Mouse (Mus musculus) macrophage (primary cell): ENCODE measurements around the gene Arpc1a. TPM values are rescaled to one million over a fixed set of nuclear protein-coding genes. Genes with fewer than 3 reads are reported as not detected.
"Not testable (repeated sequence)": the region's sequence is repeated elsewhere in the genome, so short reads cannot be mapped to it uniquely, and the experiment has no call there.

ENCODE experiments used
- H3K27ac ChIP-seq: fragments of 350-480 bp; formaldehyde crosslinking; 2 replicates; pipeline ENCODE4 v1.9.0; 2021
- H3K36me3 ChIP-seq: fragments of 350-480 bp; formaldehyde crosslinking; 2 replicates; pipeline ENCODE4 v1.9.0; 2021; ENCODE audit errors: inconsistent target
- H3K4me3 ChIP-seq: fragments of 350-480 bp; formaldehyde crosslinking; 2 replicates; pipeline ENCODE4 v1.9.0; 2021; ENCODE audit errors: inconsistent target
- H3K79me2 ChIP-seq: fragments of 350-480 bp; formaldehyde crosslinking; 2 replicates; pipeline ENCODE4 v1.9.0; 2021; ENCODE audit errors: inconsistent target
- WGBS: methylation state at CpG from one replicate; pipeline ENCODE4 v1.1.7; 2026; ENCODE audit warnings: inconsistent platforms; ENCODE audit not compliant: missing documents; 5-methylcytosine and 5-hydroxymethylcytosine counted together
- polyA plus RNA-seq: library from polyadenylated mRNA; stranded (reverse); fragments of 250-400 nt; gene quantifications from 3 replicates; pipeline ENCODE4 v1.2.4, GENCODE M21; 2018; ENCODE audit warnings: inconsistent platforms

The Arpc1a gene
- polyA plus RNA-seq, 1 experiment from 2014 or later: 37.0 TPM

DNA sequence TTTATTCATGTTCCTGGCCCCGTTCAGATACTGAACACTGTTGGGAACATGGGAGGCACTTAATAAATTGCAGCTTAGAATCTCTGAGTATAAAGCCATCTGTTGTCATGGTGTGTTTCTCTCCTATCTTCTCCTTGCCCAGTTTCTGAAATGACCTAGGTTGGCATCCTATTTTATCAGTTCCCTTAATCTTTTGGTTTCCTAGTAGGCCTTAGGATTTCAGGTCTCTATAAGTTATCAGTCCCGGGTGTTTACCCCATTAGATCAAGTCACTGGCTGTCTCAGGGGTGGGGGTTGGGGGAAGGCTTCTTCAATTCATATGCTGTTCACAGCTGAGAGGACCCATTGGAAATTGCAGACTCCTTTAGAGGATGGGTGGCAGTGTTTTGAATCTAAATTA is 1.2 kb downstream of the Arpc1a start:
- WGBS: 71% methylated on average over 2 of the region's 2 CpGs
- peak overlapping the region; percentile 91 for H3K4me3 ChIP-seq
- no peaks in the 10 kb centered on the region for H3K36me3 ChIP-seq
- H3K79me2 ChIP-seq: peaks cover 62% of the 10 kb centered on the region
- H3K27ac ChIP-seq: no peak overlapping the region

DNA sequence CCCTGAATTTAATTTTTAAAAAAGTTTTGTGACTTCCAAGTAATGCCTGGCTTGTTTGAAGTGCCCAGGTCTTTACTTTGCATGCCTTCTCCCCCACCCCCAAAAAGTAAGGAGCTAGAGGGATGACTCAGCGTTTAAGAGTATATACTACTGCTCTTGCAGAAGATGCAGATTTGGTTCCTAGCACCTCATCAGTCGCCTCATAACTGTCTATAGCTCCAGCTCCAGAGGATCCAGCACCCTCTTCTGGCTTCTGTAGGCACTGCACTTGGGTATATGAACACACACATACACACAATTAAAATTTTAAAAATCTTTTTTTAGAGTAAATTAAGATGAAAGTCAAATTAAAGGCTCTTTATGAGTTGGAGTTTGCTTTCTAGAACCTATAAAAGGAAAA is 4.6 kb downstream of the Arpc1a start:
- Histone ChIP-seq H3K27ac (no peak overlapping the region), H3K36me3 (peaks cover 16% of the 10 kb centered on the region), H3K4me3 (no peak overlapping the region), H3K79me2 (peaks cover 79% of the 10 kb centered on the region)
- WGBS: 94% methylated on average over 2 of the region's 2 CpGs

GRCm38 (mm10) chr5:145089878-145090277 is 6.2 kb downstream of the Arpc1a start:
- H3K36me3 ChIP-seq: peaks cover 28% of the 10 kb centered on the region
- WGBS: 71% methylated on average over 3 of the region's 3 CpGs

DNA sequence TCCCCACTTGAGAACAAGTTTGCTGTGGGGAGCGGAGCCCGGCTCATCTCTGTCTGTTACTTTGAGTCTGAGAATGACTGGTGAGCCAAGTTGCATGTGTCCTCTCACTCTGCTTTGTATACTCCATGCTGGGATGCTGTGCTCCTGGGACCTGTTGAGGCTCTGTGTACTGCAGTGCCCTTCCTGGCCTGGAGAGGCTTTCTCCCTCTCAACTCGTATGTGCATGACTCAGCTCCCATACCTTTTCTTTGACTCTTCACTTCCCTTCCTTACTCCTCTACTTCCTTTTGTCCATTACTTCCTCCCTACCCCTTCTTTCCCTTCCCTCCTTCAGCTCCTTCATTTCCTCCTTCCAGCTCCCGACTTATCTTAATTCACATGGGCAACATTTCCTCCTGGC is 12.6 kb downstream of the Arpc1a start:
- Histone ChIP-seq H3K79me2 (peaks cover 4% of the 10 kb centered on the region), H3K36me3 (peaks cover 67% of the 10 kb centered on the region), H3K4me3 (no peak overlapping the region), H3K27ac (no peak overlapping the region)
- 81% methylated on average over 4 of the region's 4 CpGs for WGBS

More at GRCm38 (mm10) chr5:145089878-145090277, 6.2 kb downstream of the Arpc1a start:
- H3K27ac ChIP-seq: no peak overlapping the region
- H3K79me2 ChIP-seq: peaks cover 67% of the 10 kb centered on the region
- H3K4me3 ChIP-seq: no peak overlapping the region

DNA sequence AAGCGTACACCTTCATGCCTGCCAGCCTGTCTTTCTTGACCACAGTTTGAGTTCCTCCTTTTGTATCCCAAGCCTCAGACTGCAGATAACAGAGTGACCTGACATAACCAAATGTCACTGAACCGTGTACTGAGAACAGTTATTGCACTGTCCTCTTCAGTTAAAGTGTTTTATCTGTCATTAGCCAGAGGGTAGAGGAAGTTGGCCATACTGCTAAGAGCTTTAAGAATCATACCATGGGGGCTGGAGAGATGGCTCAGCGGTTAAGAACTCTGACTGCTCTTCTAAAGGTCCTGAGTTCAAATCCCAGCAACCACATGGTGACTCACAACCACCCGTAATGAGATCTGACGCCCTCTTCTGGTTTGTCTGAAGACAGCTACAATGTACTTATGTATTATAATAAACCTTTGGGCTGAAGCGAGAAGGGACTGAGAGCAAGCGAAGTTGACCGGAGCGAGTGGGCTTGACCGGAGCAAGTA is 14.8 kb downstream of the Arpc1a start:
- Histone ChIP-seq H3K27ac (no peak overlapping the region), H3K36me3 (peaks cover 58% of the 10 kb centered on the region), H3K4me3 (no peak overlapping the region), H3K79me2 (no peaks in the 10 kb centered on the region)
- 72% methylated on average over 10 of the region's 10 CpGs for WGBS

DNA sequence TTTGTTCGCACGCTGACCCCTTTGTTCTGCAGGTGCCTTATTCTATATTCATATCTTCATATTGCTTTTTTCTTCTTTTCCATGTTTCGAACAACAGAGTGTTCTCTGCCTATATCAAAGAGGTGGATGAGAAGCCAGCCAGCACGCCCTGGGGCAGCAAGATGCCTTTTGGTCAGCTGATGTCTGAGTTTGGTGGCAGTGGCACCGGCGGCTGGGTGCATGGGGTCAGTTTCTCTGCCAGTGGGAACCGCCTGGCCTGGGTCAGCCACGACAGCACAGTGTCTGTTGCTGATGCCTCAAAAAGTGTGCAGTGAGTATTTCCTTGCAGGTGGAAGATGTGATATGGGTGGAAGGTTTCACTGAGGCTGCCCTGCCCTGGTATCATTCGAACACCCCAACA is 17.3 kb downstream of the Arpc1a start:
- peaks cover 69% of the 10 kb centered on the region for H3K36me3 ChIP-seq
- WGBS: 96% methylated on average over 8 of the region's 9 CpGs

DNA sequence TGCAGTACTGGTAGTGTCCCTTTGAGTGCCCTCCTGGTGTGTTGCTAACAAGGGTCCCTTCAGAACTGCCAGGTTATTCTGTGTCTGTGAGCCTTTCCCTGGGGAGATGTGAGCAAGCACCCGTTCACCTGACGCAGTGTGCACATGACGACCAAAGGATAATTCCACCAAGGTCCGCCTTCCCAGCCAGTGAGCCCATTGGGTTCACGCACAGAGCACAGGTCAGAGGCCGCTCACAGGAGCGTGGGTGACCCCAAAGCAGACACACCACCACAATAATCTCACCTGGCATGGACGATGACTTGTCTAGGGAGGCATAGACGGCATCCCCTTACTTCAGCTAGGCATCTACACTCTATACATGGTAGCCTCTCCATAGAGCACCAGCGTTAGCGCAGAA is 17.8 kb downstream of the Arpc1a start:
- not testable (repeated sequence) for H3K4me3 ChIP-seq, H3K79me2 ChIP-seq, H3K27ac ChIP-seq
- 94% methylated on average over 7 of the region's 11 CpGs for WGBS
- H3K36me3 ChIP-seq: peaks cover 69% of the 10 kb centered on the region

More for the DNA sequence above, 17.3 kb downstream of the Arpc1a start:
- Histone ChIP-seq H3K27ac (no peak overlapping the region), H3K4me3 (no peak overlapping the region), H3K79me2 (no peaks in the 10 kb centered on the region)

DNA sequence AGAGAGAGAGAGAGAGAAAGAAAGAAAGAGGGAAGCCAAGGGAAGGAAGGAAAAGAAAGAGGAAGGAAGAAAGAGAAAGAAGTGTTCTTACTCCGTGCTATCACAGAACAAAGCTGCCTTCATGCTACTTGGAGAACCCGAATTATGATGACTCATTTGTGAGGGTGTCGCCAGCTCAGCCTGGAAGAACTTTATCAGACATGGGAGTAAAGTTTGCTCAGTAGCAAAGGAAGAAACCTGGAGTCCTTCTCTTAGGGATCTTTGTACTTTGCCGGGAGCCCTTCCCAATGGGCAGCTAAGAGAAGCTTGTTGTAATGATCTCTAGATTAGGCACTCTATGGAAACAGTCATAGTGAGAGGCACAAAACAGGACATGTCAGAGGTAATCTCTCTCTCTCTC is 19.1 kb downstream of the Arpc1a start:
- H3K79me2 ChIP-seq: no peaks in the 10 kb centered on the region
- no peak overlapping the region for H3K4me3 ChIP-seq
- H3K36me3 ChIP-seq: peaks cover 64% of the 10 kb centered on the region
- no peak overlapping the region for H3K27ac ChIP-seq
- 44% methylated on average over 4 of the region's 4 CpGs for WGBS

- 89% methylated on average over 9 of the region's 9 CpGs for WGBS
- Histone ChIP-seq H3K4me3 (no peak overlapping the region), H3K36me3 (peaks cover 76% of the 10 kb centered on the region), H3K27ac (no peak overlapping the region), H3K79me2 (no peaks in the 10 kb centered on the region)
These were observed 20.7 kb downstream of the Arpc1a start for GRCm38 (mm10) chr5:145104328-145104727.

GRCm38 (mm10) chr5:145105694-145106275 is 22.2 kb downstream of the Arpc1a start:
- Histone ChIP-seq H3K36me3 (peaks cover 77% of the 10 kb centered on the region), H3K79me2 (no peaks in the 10 kb centered on the region), H3K27ac (no peak overlapping the region), H3K4me3 (no peak overlapping the region)
- WGBS: 88% methylated on average over 9 of the region's 9 CpGs

- WGBS: 96% methylated on average over 6 of the region's 6 CpGs
- H3K79me2 ChIP-seq: peaks cover 12% of the 10 kb centered on the region
- H3K27ac ChIP-seq: no peak overlapping the region
- no peak overlapping the region for H3K4me3 ChIP-seq
- peaks cover 45% of the 10 kb centered on the region for H3K36me3 ChIP-seq
These were observed 26.8 kb downstream of the Arpc1a start for GRCm38 (mm10) chr5:145110401-145110800.

DNA sequence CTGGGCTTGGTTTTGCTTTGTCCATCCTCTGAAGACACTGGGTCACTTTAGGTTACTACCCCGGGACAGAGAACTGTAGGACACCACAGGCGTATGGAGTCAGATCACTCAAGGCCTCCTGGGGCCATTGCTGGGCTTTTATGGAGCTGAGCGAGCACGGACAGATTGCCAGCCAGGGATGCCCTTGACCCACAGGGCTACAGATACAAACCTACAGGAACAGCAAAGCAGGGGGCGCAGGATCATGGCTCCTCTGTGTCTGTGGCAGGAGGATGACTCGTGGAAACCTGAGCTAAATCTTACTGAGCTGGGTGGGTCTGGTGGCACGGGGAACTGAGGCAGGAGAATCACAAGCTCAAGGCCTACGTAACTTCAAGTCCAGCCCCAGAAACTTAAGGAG is 28.9 kb downstream of the Arpc1a start:
- Histone ChIP-seq H3K4me3 (no peak overlapping the region), H3K27ac (no peak overlapping the region), H3K79me2 (peaks cover 32% of the 10 kb centered on the region), H3K36me3 (peaks cover 37% of the 10 kb centered on the region)
- 92% methylated on average over 8 of the region's 8 CpGs for WGBS

- 35% methylated on average over 2 of the region's 2 CpGs for WGBS
- peak overlapping the region; percentile 55 for H3K27ac ChIP-seq
- H3K79me2 ChIP-seq: peaks cover 40% of the 10 kb centered on the region
- peak overlapping the region; percentile 28; the same call in 1 of the 2 replicates for H3K4me3 ChIP-seq
- peaks cover 37% of the 10 kb centered on the region for H3K36me3 ChIP-seq
These were observed 29.8 kb downstream of the Arpc1a start for GRCm38 (mm10) chr5:145113416-145113815.

DNA sequence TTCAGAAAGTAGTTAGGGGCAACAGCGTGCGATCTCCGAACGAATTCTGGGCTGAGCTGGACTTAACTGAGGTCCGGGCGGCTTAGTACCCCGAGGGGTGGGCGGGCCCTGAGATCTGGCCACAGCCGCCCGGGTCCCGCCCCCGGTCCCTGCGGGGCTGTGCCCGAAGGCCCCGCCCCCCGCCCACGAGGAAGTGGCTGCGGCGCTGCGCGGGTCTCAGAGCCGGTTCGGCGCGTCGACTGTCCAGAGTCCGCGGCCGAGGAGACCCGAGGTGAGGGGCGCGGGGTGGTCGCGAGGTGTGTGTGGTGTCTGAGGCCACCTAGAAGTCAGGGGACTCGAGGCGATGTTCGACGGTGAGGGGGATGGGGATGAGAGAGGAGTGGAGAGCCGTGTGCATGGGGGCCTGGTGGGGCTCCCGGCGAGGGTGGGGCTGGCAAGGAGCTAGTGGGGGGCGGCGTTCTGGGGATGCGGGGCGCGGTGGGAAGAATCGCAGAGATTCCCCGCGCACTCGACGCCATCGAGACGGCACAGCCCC is 30.5 kb downstream of the Arpc1a start, which contains the start of gene Arpc1b:
TSS of gene Arpc1b (plus strand) at position 145 of the 535 bp plus-strand sequence.
- Histone ChIP-seq H3K36me3 (peaks cover 33% of the 10 kb centered on the region), H3K27ac (peak within 1 kb of the TSS; percentile 99), H3K4me3 (peak within 1 kb of the TSS; percentile 84), H3K79me2 (peaks cover 47% of the 10 kb centered on the region)
- under 1% methylated on average over 42 of the region's 53 CpGs for WGBS

- H3K36me3 ChIP-seq: peaks cover 26% of the 10 kb centered on the region; the same call in 1 of the 2 replicates
- H3K27ac ChIP-seq: peak overlapping the region; percentile 99
- WGBS: 4% methylated on average over 40 of the region's 40 CpGs
- peak overlapping the region; percentile 84 for H3K4me3 ChIP-seq
- peaks cover 54% of the 10 kb centered on the region for H3K79me2 ChIP-seq
These were observed 31.2 kb downstream of the Arpc1a start for GRCm38 (mm10) chr5:145114606-145115473.
